Mouse (Mus musculus): ENCODE measurements at regions not wholly inside any gene's neighbourhood (a gene's known extent, or its start where the extent isn't known, plus 50 kb on each side); places are given as distances from the start of the nearest gene placed in this dataset.

DNA sequence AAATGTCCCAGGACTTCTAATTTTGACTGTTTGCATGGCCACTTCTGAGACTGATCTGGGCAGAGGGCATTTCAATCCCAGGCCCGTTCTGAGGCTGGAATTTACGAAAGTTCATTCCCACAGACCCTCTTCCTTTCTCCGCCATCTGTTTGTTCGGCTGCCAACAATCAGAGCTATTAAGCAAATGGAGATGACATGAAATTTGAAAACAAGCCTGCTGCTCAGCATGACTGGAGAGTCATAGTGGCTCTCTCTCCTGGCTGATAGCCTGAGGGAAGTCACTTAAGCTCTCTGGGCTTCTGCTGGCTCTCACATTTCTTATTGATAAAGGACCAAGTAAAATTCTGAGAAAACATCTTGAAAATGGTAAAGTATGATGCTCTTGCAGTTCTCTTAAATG is 85.9 kb downstream of the Otud1 start:
- no peak for TF ChIP-seq CTCF (IDR thresholded peaks at IDR 0.05; ENCODE audit: control insufficient read depth, insufficient read depth, insufficient read length)
- TF ChIP-seq USF1 (IDR thresholded peaks at IDR 0.05; ENCODE audit: low read depth): no peak
- no peak for TF ChIP-seq CEBPB (IDR thresholded peaks at IDR 0.05; ENCODE audit: low read depth)
